Mouse (Mus musculus) bone marrow, adult 2 months (tissue): ENCODE measurements around the gene Lrrc23.

Experiments used
- CTCF ChIP-seq: fragments of 200-500 bp; IDR thresholded peaks from 2 replicates; pipeline ENCODE4 v1.5.1; 2011; ENCODE audit warnings: low read length, control low read depth; ENCODE audit not compliant: control insufficient read depth, insufficient read depth
- POLR2A ChIP-seq: fragments of 200-500 bp; IDR thresholded peaks from 2 replicates; pipeline ENCODE4 v1.6.1; 2011; ENCODE audit warnings: low read depth, mild to moderate bottlenecking, control low read depth, low read length, borderline replicate concordance; ENCODE audit not compliant: control insufficient read depth

DNA sequence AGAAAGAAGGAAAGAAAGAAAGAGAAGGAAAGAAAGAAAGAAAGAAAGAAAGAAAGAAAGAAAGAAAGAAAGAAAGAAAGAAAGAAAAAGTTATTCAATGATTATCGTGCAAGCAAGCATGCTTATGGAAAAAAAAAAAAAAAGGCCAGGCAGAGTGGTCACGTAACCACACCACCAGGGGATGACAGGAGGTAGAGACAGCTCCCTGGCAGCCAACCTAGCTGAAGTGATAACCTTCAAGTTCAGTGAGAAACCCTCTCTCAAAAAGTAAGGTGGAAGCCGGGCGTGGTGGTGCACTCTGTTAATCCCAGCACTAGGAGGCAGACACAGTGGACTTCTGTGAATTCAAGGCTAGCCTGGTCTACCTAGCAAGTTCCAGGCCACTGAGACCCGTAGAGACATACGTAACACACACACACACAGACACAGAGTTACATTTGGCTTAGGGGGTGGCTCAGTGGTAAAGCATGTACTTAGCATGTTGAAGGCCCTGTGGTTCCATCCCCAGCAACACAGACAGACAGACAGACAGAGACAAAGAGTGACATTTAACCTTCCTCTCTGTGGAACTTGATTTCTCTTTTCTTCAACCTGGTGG lies 56.6 kb downstream of the Lrrc23 start:
- TF ChIP-seq CTCF, result no peak
- no peak for TF ChIP-seq POLR2A
